In the genomic region with DNA sequence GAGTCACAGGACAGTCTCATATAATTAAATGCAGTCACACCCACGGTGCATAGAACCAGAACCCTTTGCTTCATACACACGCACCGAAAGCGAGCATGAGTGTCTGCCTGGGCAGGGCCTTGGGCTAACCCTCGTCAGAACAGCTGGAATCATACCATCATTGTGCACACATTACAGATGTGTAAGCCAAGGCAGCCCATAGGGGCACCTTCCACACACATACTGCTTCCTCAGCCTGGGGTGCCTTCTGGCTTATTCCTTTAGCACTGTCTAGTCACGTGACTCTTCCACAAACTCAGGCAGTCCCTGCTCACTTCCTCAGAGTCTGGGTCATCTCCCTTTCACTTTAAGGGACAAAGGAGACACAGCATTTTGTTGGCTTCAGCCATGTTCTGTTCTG, we compare ENCODE assay signal across 12 mouse cellular contexts. TPM values are rescaled to one million over a fixed set of nuclear protein-coding genes. Genes with fewer than 3 reads are reported as not detected.
A peak's percentile ranks its signal among the peaks of the same experiment; 100 is the strongest.
DNase-seq lines count a peak whose midpoint lies in the region; ATAC-seq and TF ChIP-seq lines count a peak whose summit lies in the region.
"Had no signal": no experiment of that assay in that cellular context is flagged by ENCODE, and none has a peak within 500 bp of the region (broad histone marks: within the 10 kb centered on the region; RNA-seq: fewer than 3 reads in every experiment).

No protein-coding gene starts in this region.

- H3K36me3 ChIP-seq in heart, embryonic 12.5 days: no peaks in the 10 kb centered on the region
- no peaks in the 10 kb centered on the region for H3K36me3 ChIP-seq in hindbrain, embryonic 11.5 days (ENCODE audit: control insufficient read depth, insufficient read depth, low read length)
- H3K36me3 ChIP-seq in megakaryocyte, embryonic 14.5 days (replicated peaks; ENCODE audit: low read length): peaks cover 71% of the 10 kb centered on the region
- H3K36me3 ChIP-seq: embryonic facial prominence, embryonic 13.5 days had no signal

- H3K4me1 ChIP-seq in heart, embryonic 12.5 days (replicated peaks): peaks cover 64% of the 10 kb centered on the region
- H3K4me1 ChIP-seq in bone marrow, adult 2 months (ENCODE audit: control insufficient read depth, insufficient read depth, low read length): peaks cover 8% of the 10 kb centered on the region
- peaks cover 17% of the 10 kb centered on the region for H3K4me1 ChIP-seq in hindbrain, embryonic 11.5 days (replicated peaks; ENCODE audit: control insufficient read depth, insufficient read depth, low read length)
- H3K4me1 ChIP-seq in megakaryocyte, embryonic 14.5 days: peaks cover 91% of the 10 kb centered on the region

- no peak for TF ChIP-seq CTCF in bone marrow, adult 2 months (IDR thresholded peaks at IDR 0.05; ENCODE audit: control insufficient read depth, insufficient read depth, low read length)

- DNase-seq in heart, adult 11 months: no peak
- DNase-seq in hindbrain, embryonic 11.5 days (ENCODE audit: low spot score): no peak
- no peak for DNase-seq in left cerebral cortex, postnatal 36 days (ENCODE audit: low spot score in 2 of 2)
- no peak for DNase-seq in retina, postnatal 1 day
- DNase-seq in spleen, adult 18-20 months: no peak
- DNase-seq: adrenal gland, adult 2 months; kidney, adult 8-10 months had no signal

- no peak overlapping the region for H3K4me3 ChIP-seq in heart, embryonic 12.5 days
- H3K4me3 ChIP-seq in bone marrow, adult 2 months (replicated peaks; ENCODE audit: control insufficient read depth, low read depth, low read length): no peak overlapping the region
- H3K4me3 ChIP-seq in hindbrain, embryonic 11.5 days (ENCODE audit: low read depth, low read length): no peak overlapping the region
- peak overlapping the region; percentile 85 for H3K4me3 ChIP-seq in megakaryocyte, embryonic 14.5 days (replicated peaks)
- H3K4me3 ChIP-seq: embryonic facial prominence, embryonic 13.5 days had no signal

- intact Hi-C loops in left cerebral cortex, postnatal 36 days (cut with DNase I): no loop called here

- no peak overlapping the region for H3K9ac ChIP-seq in heart, embryonic 12.5 days
- peak overlapping the region; percentile 17 for H3K9ac ChIP-seq in hindbrain, embryonic 11.5 days (ENCODE audit: low read depth, low read length)
- H3K9ac ChIP-seq: embryonic facial prominence, embryonic 13.5 days had no signal

- H3K9me3 ChIP-seq in heart, embryonic 12.5 days (replicated peaks): no peaks in the 10 kb centered on the region
- no peaks in the 10 kb centered on the region for H3K9me3 ChIP-seq in hindbrain, embryonic 11.5 days (ENCODE audit: control insufficient read depth, low read length)
- H3K9me3 ChIP-seq in megakaryocyte, embryonic 14.5 days: no peaks in the 10 kb centered on the region
- H3K9me3 ChIP-seq: embryonic facial prominence, embryonic 13.5 days had no signal

- peak overlapping the region; percentile 94 for H3K27ac ChIP-seq in heart, embryonic 12.5 days (ENCODE audit: poor library complexity, severe bottlenecking)
- H3K27ac ChIP-seq in bone marrow, adult 2 months (ENCODE audit: control insufficient read depth, insufficient read depth, low read depth, low read length, poor library complexity): peak overlapping the region; percentile 77
- H3K27ac ChIP-seq in hindbrain, embryonic 11.5 days (ENCODE audit: low read depth, low read length): peak overlapping the region; percentile 82
- H3K27ac ChIP-seq: embryonic facial prominence, embryonic 13.5 days had no signal

- no peak for TF ChIP-seq POLR2A in bone marrow, adult 2 months (IDR thresholded peaks at IDR 0.05; ENCODE audit: borderline replicate concordance, control insufficient read depth, low read depth, low read length)

- 81% methylated on average over 6 of the region's 6 CpGs for WGBS in heart, embryonic 12.5 days
- whole genome bisulfite sequencing in bone marrow, adult 2 months: 50% methylated on average over 6 of the region's 6 CpGs
- 82% methylated on average over 6 of the region's 6 CpGs for WGBS in hindbrain, embryonic 11.5 days

- H3K27me3 ChIP-seq in heart, embryonic 12.5 days (replicated peaks): no peaks in the 10 kb centered on the region
- peaks cover 34% of the 10 kb centered on the region for H3K27me3 ChIP-seq in hindbrain, embryonic 11.5 days (ENCODE audit: control insufficient read depth, insufficient read depth, low read length)
- H3K27me3 ChIP-seq in megakaryocyte, embryonic 14.5 days (replicated peaks): no peaks in the 10 kb centered on the region

- no peak overlapping the region for H3K4me2 ChIP-seq in heart, embryonic 12.5 days
- H3K4me2 ChIP-seq in hindbrain, embryonic 11.5 days (replicated peaks; ENCODE audit: low read depth, low read length): no peak overlapping the region
- H3K4me2 ChIP-seq: embryonic facial prominence, embryonic 13.5 days had no signal

- ATAC-seq in heart, embryonic 12.5 days (ENCODE audit: insufficient number of reproducible peaks, low FRiP score): no peak
- no peak for ATAC-seq in hindbrain, embryonic 11.5 days (ENCODE audit: low FRiP score)

RNA-seq across cellular contexts. Expression of a gene that starts 3.7 kb away (rescaled TPM):
- polyA plus RNA-seq in heart, embryonic 12.5 days (2016; fragmentation: Nextera tagmentation; extraction: Ambion mirVana): not detected in 2 replicates
- not detected in 2 replicates for polyA plus RNA-seq in bone marrow, adult 2 months (2011; ENCODE audit: insufficient read depth, insufficient read length, low replicate concordance, missing spikeins)
- polyA plus RNA-seq in hindbrain, embryonic 11.5 days (2014; fragmentation: Nextera tagmentation; extraction: Ambion mirVana): not detected in 2 replicates
- 0.54 TPM in 1 of 2 replicates, not detected in the other for polyA plus RNA-seq in megakaryocyte, embryonic 14.5 days (2012; ENCODE audit: insufficient read depth, low replicate concordance)
- total RNA-seq in left cerebral cortex, postnatal 36 days (2021): not detected
- total RNA-seq: adrenal gland, adult 2 months had no signal
- polyA plus RNA-seq: adrenal gland, adult 2 months; embryonic facial prominence, embryonic 13.5 days; limb, embryonic 14.5 days had no signal

RNA-seq across cellular contexts. Expression of a gene that starts 33.5 kb away (rescaled TPM):
- polyA plus RNA-seq in heart, embryonic 12.5 days (2016; fragmentation: Nextera tagmentation; extraction: Ambion mirVana): 14.9 and 15.2 TPM in 2 replicates
- 4.0 and 7.5 TPM in 2 replicates for polyA plus RNA-seq in bone marrow, adult 2 months (2011; ENCODE audit: insufficient read depth, insufficient read length, low replicate concordance, missing spikeins)
- polyA plus RNA-seq in hindbrain, embryonic 11.5 days (2014; fragmentation: Nextera tagmentation; extraction: Ambion mirVana): 26.0 and 26.7 TPM in 2 replicates
- polyA plus RNA-seq in megakaryocyte, embryonic 14.5 days (2012; ENCODE audit: insufficient read depth, low replicate concordance): 10.6 and 40.8 TPM in 2 replicates
- total RNA-seq in left cerebral cortex, postnatal 36 days (2021): 10 to 100 TPM; 46.4 to 50.2 TPM
